Mouse (Mus musculus) intestine, embryonic 14.5 days (tissue): ENCODE data around the gene Zdhhc5. TPM values are rescaled to one million over a fixed set of nuclear protein-coding genes. Genes with fewer than 3 reads are reported as not detected.

Source experiments
- ATAC-seq: fragments of 200-750 bp; cut with Nextera tagmentation; replicated peaks from 2 replicates; pipeline ENCODE4 v1.8.0; 2017; ENCODE audit warnings: low read depth, moderate number of reproducible peaks, moderate TSS enrichment, moderate library complexity; ENCODE audit not compliant: low FRiP score, low TSS enrichment
- DNase-seq: peaks from one replicate; pipeline ENCODE4 v3.0.0-alpha.2; 2018; ENCODE audit warnings: low spot score
- H3K27ac ChIP-seq: fragments of 300-500 bp; sonication (generic); 2 replicates; pipeline ENCODE4 v1.5.1; 2014; ENCODE audit warnings: low read depth, mild to moderate bottlenecking, control low read depth
- H3K27me3 ChIP-seq: fragments of 300-500 bp; sonication (generic); replicated peaks from 2 replicates; pipeline ENCODE4 v1.6.1; 2014; ENCODE audit warnings: low read length, control low read depth; ENCODE audit not compliant: control insufficient read depth, insufficient read depth
- H3K36me3 ChIP-seq: fragments of 300-500 bp; sonication (generic); 2 replicates; pipeline ENCODE4 v1.6.1; 2014; ENCODE audit warnings: low read length, control low read depth; ENCODE audit not compliant: control insufficient read depth, insufficient read depth
- H3K4me1 ChIP-seq: fragments of 300-500 bp; sonication (generic); replicated peaks from 2 replicates; pipeline ENCODE4 v1.6.1; 2014; ENCODE audit warnings: low read length, control low read depth, mixed read lengths; ENCODE audit not compliant: control insufficient read depth, insufficient read depth
- H3K4me2 ChIP-seq: fragments of 300-500 bp; sonication (generic); 2 replicates; pipeline ENCODE4 v1.6.1; 2014; ENCODE audit warnings: low read length
- H3K4me3 ChIP-seq: fragments of 300-500 bp; sonication (generic); 2 replicates; pipeline ENCODE4 v1.5.1; 2014; ENCODE audit warnings: low read depth, low read length, control low read depth, mixed read lengths
- H3K9ac ChIP-seq: fragments of 300-500 bp; sonication (generic); 2 replicates; pipeline ENCODE4 v1.6.1; 2014; ENCODE audit warnings: mild to moderate bottlenecking, low read length
- H3K9me3 ChIP-seq: fragments of 300-500 bp; sonication (generic); 2 replicates; pipeline ENCODE4 v1.6.1; 2016; ENCODE audit warnings: low read length, control low read depth; ENCODE audit not compliant: control insufficient read depth
- WGBS: fragments of 180-500 bp; shearing (Covaris S2); extraction: QIAGEN DNeasy Blood & Tissue Kit; methylation state at CpG from one replicate; pipeline ENCODE4 v1.1.7; 2014; 5-methylcytosine and 5-hydroxymethylcytosine counted together
- polyA plus RNA-seq: library from polyadenylated mRNA; unstranded; fragments of >200 nt; fragmentation: Nextera tagmentation; extraction: Ambion mirVana; gene quantifications from 2 replicates; pipeline ENCODE4 v1.2.1, GENCODE M21; 2014

Gene Zdhhc5
- polyA plus RNA-seq, 1 experiment from 2014 or later: 30.7 TPM

- Histone ChIP-seq H3K9me3 (no peaks in the 10 kb centered on the region), H3K36me3 (peaks cover 89% of the 10 kb centered on the region), H3K4me2 (no peak overlapping the region), H3K9ac (no peak overlapping the region), H3K27me3 (no peaks in the 10 kb centered on the region), H3K4me3 (no peak overlapping the region), H3K4me1 (no peaks in the 10 kb centered on the region), H3K27ac (no peak overlapping the region)
- ATAC-seq (no peak), DNase-seq (no peak)
- WGBS: 79% methylated on average over 5 of the region's 5 CpGs
These were observed 19.8 kb downstream of the Zdhhc5 start for GRCm38 (mm10) chr2:84695007-84695695.

- WGBS: 89% methylated on average over 12 of the region's 12 CpGs
- H3K4me2 ChIP-seq: no peak overlapping the region
- H3K9ac ChIP-seq: no peak overlapping the region
- H3K36me3 ChIP-seq: peaks cover 97% of the 10 kb centered on the region
- H3K27me3 ChIP-seq: no peaks in the 10 kb centered on the region
- no peak overlapping the region for H3K27ac ChIP-seq
- DNase-seq (no peak), ATAC-seq (no peak)
- H3K4me3 ChIP-seq: no peak overlapping the region
- no peaks in the 10 kb centered on the region for H3K4me1 ChIP-seq
- H3K9me3 ChIP-seq: no peaks in the 10 kb centered on the region
These were observed 24.9 kb downstream of the Zdhhc5 start for GRCm38 (mm10) chr2:84690050-84690449.

GRCm38 (mm10) chr2:84688080-84688844 is 26.7 kb downstream of the Zdhhc5 start:
- H3K9ac ChIP-seq: no peak overlapping the region
- no peak overlapping the region for H3K27ac ChIP-seq
- DNase-seq: peak; percentile 21
- WGBS: 76% methylated on average over 2 of the region's 2 CpGs
- no peak for ATAC-seq
- no peaks in the 10 kb centered on the region for H3K9me3 ChIP-seq
- H3K4me2 ChIP-seq: no peak overlapping the region
- H3K27me3 ChIP-seq: no peaks in the 10 kb centered on the region
- H3K36me3 ChIP-seq: peaks cover 82% of the 10 kb centered on the region
- H3K4me3 ChIP-seq: no peak overlapping the region
- H3K4me1 ChIP-seq: no peaks in the 10 kb centered on the region

- Histone ChIP-seq H3K4me1 (peaks cover 10% of the 10 kb centered on the region), H3K27me3 (no peaks in the 10 kb centered on the region), H3K27ac (no peak overlapping the region), H3K4me3 (no peak overlapping the region), H3K4me2 (no peak overlapping the region), H3K9me3 (no peaks in the 10 kb centered on the region), H3K36me3 (peaks cover 35% of the 10 kb centered on the region), H3K9ac (no peak overlapping the region)
- WGBS: 53% methylated on average over 6 of the region's 6 CpGs
- no peak for ATAC-seq
- DNase-seq: peak; percentile 18
These were observed 32.3 kb downstream of the Zdhhc5 start for GRCm38 (mm10) chr2:84682605-84683183.

DNA sequence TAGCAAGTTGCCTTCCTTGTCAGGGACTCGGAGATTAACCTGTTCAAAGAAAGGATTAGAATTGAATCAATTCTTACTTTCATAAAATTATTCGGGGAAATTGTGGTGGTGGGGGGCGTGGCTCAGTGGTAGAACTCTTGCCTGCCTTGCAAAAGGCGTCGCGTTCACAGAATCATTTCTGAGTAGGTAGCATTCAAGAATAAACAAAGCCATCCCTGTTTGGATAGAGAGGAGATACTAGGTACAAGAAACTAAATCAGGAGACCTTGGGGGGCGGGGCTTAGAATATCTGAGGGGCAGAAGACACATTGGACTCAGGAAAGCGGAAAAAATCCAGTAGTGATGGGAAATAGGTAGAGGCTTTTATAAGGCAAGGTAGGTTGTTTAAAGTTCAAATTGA is 36.0 kb downstream of the Zdhhc5 start, which contains the start of gene Tmx2:
Gene Tmx2 (minus strand): TSS at position 125 of the 400 bp plus-strand sequence.
- Histone ChIP-seq H3K27me3 (no peaks in the 10 kb centered on the region), H3K4me2 (peak within 1 kb of the TSS; percentile 96), H3K4me3 (peak within 1 kb of the TSS; percentile 96), H3K9me3 (no peaks in the 10 kb centered on the region), H3K27ac (no peak within 1 kb of the TSS), H3K4me1 (peaks cover 19% of the 10 kb centered on the region), H3K36me3 (peaks cover 31% of the 10 kb centered on the region), H3K9ac (peak within 1 kb of the TSS; percentile 75)
- DNase-seq (peak; percentile 48), ATAC-seq (no peak)
- 14% methylated on average over 8 of the region's 8 CpGs for whole genome bisulfite sequencing

DNA sequence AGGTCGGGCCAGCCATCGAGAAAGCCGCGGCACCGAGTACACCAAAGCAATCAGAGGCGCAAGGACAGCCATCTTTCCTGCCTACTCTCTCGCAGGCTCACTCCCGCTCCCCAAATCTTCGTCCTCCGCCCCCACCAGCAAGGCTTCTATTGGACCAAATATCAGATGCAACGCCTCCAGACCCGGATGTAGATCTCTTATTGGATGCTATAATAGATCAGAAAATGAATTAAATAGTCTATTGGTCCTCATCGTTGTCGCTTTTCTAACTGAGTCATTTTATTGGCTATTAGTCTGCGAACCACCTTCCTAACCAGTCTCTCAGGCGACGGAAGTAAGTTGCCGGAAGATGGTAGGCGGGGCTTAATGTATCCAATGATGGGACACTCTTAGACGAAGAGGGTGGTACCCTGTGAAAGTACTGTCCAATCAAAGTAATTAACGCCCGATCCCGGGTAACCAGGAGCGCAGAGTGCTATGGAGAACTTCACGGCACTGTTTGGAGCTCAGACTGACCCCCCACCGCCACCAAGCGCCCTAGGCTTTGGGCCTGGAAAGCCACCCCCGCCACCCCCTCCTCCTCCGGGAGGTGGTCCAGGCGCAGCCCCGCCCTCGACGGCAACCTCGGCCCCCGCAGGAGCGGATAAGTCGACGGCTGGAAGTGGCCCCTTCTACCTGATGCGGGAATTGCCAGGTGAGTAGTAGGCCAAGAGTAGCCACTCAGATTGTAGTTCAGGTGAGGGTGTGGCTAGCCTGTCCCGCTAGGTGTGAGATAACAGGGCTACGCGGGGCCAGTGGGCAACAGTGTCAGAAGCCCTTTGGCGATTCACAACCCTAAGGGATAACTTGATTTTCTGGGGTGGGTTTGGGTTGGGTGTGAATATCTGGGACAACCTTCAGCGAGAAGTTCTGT is 36.8 kb downstream of the Zdhhc5 start, which contains the start of the genes Gm28635 and Med19:
Gene Gm28635 (minus strand): TSS at position 74 of the 913 bp plus-strand sequence.
Gene Med19 (plus strand): TSS at position 435 of the 913 bp plus-strand sequence.
- DNase-seq (peak; percentile 88), ATAC-seq (peak; percentile 100)
- H3K27me3 ChIP-seq: no peaks in the 10 kb centered on the region
- peak within 1 kb of the TSS; percentile 96 for H3K4me2 ChIP-seq
- H3K9me3 ChIP-seq: no peaks in the 10 kb centered on the region
- WGBS: under 1% methylated on average over 44 of the region's 44 CpGs
- peak within 1 kb of the TSS; percentile 75 for H3K9ac ChIP-seq
- peak within 1 kb of the TSS; percentile 96 for H3K4me3 ChIP-seq
- peaks cover 38% of the 10 kb centered on the region for H3K36me3 ChIP-seq
- H3K4me1 ChIP-seq: peaks cover 19% of the 10 kb centered on the region
- H3K27ac ChIP-seq: peak within 1 kb of the TSS; percentile 51

DNA sequence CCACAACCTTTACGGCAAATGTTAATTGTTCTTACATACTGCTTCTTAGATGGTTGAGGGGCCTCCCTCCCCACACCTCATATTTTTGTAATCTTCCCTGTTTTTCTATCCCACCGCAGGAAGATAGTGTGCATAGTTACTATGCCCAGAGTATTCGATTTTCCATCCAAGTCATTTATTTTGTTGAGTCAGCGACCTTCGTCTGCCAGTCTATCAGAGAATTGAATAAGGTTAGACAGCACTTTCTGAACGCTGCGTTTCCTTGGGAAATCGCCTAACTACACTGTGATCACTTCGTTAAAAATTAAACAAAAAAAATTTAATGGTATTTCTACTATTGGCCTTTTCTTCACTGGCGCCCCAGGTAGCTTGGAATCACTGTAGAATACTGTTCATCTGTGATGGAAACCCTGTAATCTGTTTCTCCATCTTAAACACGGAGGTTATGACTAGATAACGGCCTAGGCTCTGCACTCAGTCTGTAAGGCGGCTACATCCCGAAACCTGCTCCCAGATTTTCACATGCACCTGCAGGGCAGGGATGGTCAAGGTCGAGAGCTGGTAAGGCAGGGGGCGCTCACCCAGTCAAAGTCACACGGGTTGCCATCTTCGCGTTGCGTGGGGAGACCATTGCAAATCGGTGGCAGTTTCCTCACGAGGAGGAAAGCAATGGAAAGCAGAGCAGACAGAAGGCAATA is 37.6 kb downstream of the Zdhhc5 start:
- peaks cover 19% of the 10 kb centered on the region for H3K4me1 ChIP-seq
- ATAC-seq: peak; percentile 61
- peak overlapping the region; percentile 58 for H3K9ac ChIP-seq
- peaks cover 46% of the 10 kb centered on the region for H3K36me3 ChIP-seq
- DNase-seq: no peak
- peak overlapping the region; percentile 96 for H3K4me3 ChIP-seq
- 8% methylated on average over 22 of the region's 22 CpGs for WGBS
- peak overlapping the region; percentile 83 for H3K4me2 ChIP-seq
- no peaks in the 10 kb centered on the region for H3K9me3 ChIP-seq
- peak overlapping the region; percentile 51 for H3K27ac ChIP-seq
- H3K27me3 ChIP-seq: no peaks in the 10 kb centered on the region
